Mouse (Mus musculus): ENCODE data around the gene Kmt2d.

Kmt2d gene

GRCm38 (mm10) chr15:98860921-98861320 is 10.1 kb downstream of the Kmt2d start:
- no peak for DNase-seq (ENCODE audit: inconsistent age in 2 of 2, low spot score in 1 of 2)

GRCm38 (mm10) chr15:98859319-98860043 is 11.5 kb downstream of the Kmt2d start:
- no peak for DNase-seq (ENCODE audit: inconsistent age in 2 of 2, low spot score in 1 of 2)

- peak in 1 of 2 experiments; percentile 6 for DNase-seq (ENCODE audit: inconsistent age in 2 of 2, low spot score in 1 of 2)
Measured at GRCm38 (mm10) chr15:98854214-98854613, 16.8 kb downstream of the Kmt2d start.

- peak in 1 of 2 experiments; percentile 19 for DNase-seq (ENCODE audit: inconsistent age in 2 of 2, low spot score in 1 of 2)
Measured at GRCm38 (mm10) chr15:98853161-98853937, 17.7 kb downstream of the Kmt2d start.

GRCm38 (mm10) chr15:98852733-98853132 is 18.3 kb downstream of the Kmt2d start:
- no peak for DNase-seq (ENCODE audit: inconsistent age in 2 of 2, low spot score in 1 of 2)

- peak in 1 of 2 experiments; percentile 6 for DNase-seq (ENCODE audit: inconsistent age in 2 of 2, low spot score in 1 of 2)
Measured at GRCm38 (mm10) chr15:98852071-98852470, 18.9 kb downstream of the Kmt2d start.

- peak in 1 of 2 experiments; percentile 11 for DNase-seq (ENCODE audit: inconsistent age in 2 of 2, low spot score in 1 of 2)
Measured at GRCm38 (mm10) chr15:98851229-98851818, 19.7 kb downstream of the Kmt2d start.

GRCm38 (mm10) chr15:98850668-98851067 is 20.3 kb downstream of the Kmt2d start:
- DNase-seq (ENCODE audit: inconsistent age in 2 of 2, low spot score in 1 of 2), result peak in 1 of 2 experiments; percentile 22

GRCm38 (mm10) chr15:98849956-98850600 is 20.9 kb downstream of the Kmt2d start:
- DNase-seq (ENCODE audit: inconsistent age in 2 of 2, low spot score in 1 of 2), result peak in 1 of 2 experiments; percentile 81

GRCm38 (mm10) chr15:98849165-98849564 is 21.8 kb downstream of the Kmt2d start:
- no peak for DNase-seq (ENCODE audit: inconsistent age in 2 of 2, low spot score in 1 of 2)

GRCm38 (mm10) chr15:98846140-98846539 is 24.9 kb downstream of the Kmt2d start:
- DNase-seq (ENCODE audit: inconsistent age in 2 of 2, low spot score in 1 of 2), result no peak

GRCm38 (mm10) chr15:98845149-98845548 is 25.9 kb downstream of the Kmt2d start:
- DNase-seq (ENCODE audit: inconsistent age in 2 of 2, low spot score in 1 of 2), result no peak

- DNase-seq (ENCODE audit: inconsistent age in 2 of 2, low spot score in 1 of 2), result no peak
Measured at GRCm38 (mm10) chr15:98843595-98844223, 27.3 kb downstream of the Kmt2d start.

- DNase-seq (ENCODE audit: inconsistent age in 2 of 2, low spot score in 1 of 2), result peak in 1 of 2 experiments; percentile 32
Measured at GRCm38 (mm10) chr15:98839671-98840585, 31.1 kb downstream of the Kmt2d start.

- peak in 1 of 2 experiments; percentile 39 for DNase-seq (ENCODE audit: inconsistent age in 2 of 2, low spot score in 1 of 2)
Measured at GRCm38 (mm10) chr15:98839161-98839560, 31.8 kb downstream of the Kmt2d start.

GRCm38 (mm10) chr15:98837743-98838103 is 33.3 kb downstream of the Kmt2d start:
- DNase-seq (ENCODE audit: inconsistent age in 2 of 2, low spot score in 1 of 2), result peak in 1 of 2 experiments; percentile 56

- no peak for DNase-seq (ENCODE audit: inconsistent age in 2 of 2, low spot score in 1 of 2)
Measured at GRCm38 (mm10) chr15:98837006-98837742, 33.8 kb downstream of the Kmt2d start.

- peak in 1 of 2 experiments; percentile 31 for DNase-seq (ENCODE audit: inconsistent age in 2 of 2, low spot score in 1 of 2)
Measured at GRCm38 (mm10) chr15:98835291-98835690, 35.7 kb downstream of the Kmt2d start.

GRCm38 (mm10) chr15:98834059-98834458 is 36.9 kb downstream of the Kmt2d start:
- peak in 1 of 2 experiments; percentile 52 for DNase-seq (ENCODE audit: inconsistent age in 2 of 2, low spot score in 1 of 2)

Measured in adrenal gland, adult (tissue).